Mouse (Mus musculus) liver, embryonic 13.5 days (tissue): ENCODE results near the gene Krt1. TPM values are rescaled to one million over a fixed set of nuclear protein-coding genes. Genes with fewer than 3 reads are reported as not detected.

Experiments used
- ATAC-seq: fragments of 200-750 bp; cut with Nextera tagmentation; 2 replicates; pipeline ENCODE4 v1.8.0; 2017; ENCODE audit warnings: low read depth, mild to moderate bottlenecking, moderate number of reproducible peaks, moderate library complexity
- DNase-seq: peaks from one replicate; pipeline ENCODE4 v3.0.0; 2022
- H3K27ac ChIP-seq: fragments of 300-500 bp; sonication (generic); 2 replicates; pipeline ENCODE4 v1.5.1; 2015; ENCODE audit warnings: moderate library complexity, mild to moderate bottlenecking, inconsistent platforms
- H3K27me3 ChIP-seq: fragments of 300-500 bp; sonication (generic); 2 replicates; pipeline ENCODE4 v1.6.1; 2015; ENCODE audit warnings: mild to moderate bottlenecking, inconsistent platforms
- H3K36me3 ChIP-seq: fragments of 300-500 bp; sonication (generic); 2 replicates; pipeline ENCODE4 v1.6.1; 2015; ENCODE audit warnings: mild to moderate bottlenecking, inconsistent platforms
- H3K4me1 ChIP-seq: fragments of 300-500 bp; sonication (generic); replicated peaks from 2 replicates; pipeline ENCODE4 v1.6.1; 2015; ENCODE audit warnings: inconsistent platforms
- H3K4me2 ChIP-seq: fragments of 300-500 bp; sonication (generic); 2 replicates; pipeline ENCODE4 v1.6.1; 2015; ENCODE audit warnings: inconsistent platforms, mild to moderate bottlenecking, moderate library complexity
- H3K4me3 ChIP-seq: fragments of 300-500 bp; sonication (generic); replicated peaks from 2 replicates; pipeline ENCODE4 v1.5.1; 2015; ENCODE audit warnings: mild to moderate bottlenecking, inconsistent platforms
- H3K9ac ChIP-seq: fragments of 300-500 bp; sonication (generic); 2 replicates; pipeline ENCODE4 v1.6.1; 2015; ENCODE audit warnings: mild to moderate bottlenecking, inconsistent platforms
- H3K9me3 ChIP-seq: fragments of 300-500 bp; sonication (generic); replicated peaks from 2 replicates; pipeline ENCODE4 v1.6.1; 2016; ENCODE audit warnings: inconsistent platforms
- WGBS: fragments of 180-500 bp; shearing (Covaris S2); methylation state at CpG from one replicate; pipeline ENCODE4 v1.1.7; 2015; ENCODE audit not compliant: insufficient replicate concordance; 5-methylcytosine and 5-hydroxymethylcytosine counted together
- microRNA-seq: library from miRNA; unstranded; fragments of <30 nt; microRNA quantifications from one replicate; pipeline ENCODE4, GENCODE M21; 2016
- polyA plus RNA-seq: library from polyadenylated mRNA; unstranded; fragments of >200 nt; fragmentation: Nextera tagmentation; extraction: Ambion mirVana; gene quantifications from 2 replicates; pipeline ENCODE4 v1.2.1, GENCODE M21; 2015

Gene Krt1
- polyA plus RNA-seq, 1 experiment from 2014 or later: not detected

- ATAC-seq (no peak), DNase-seq (no peak)
- Histone ChIP-seq H3K4me2 (no peak overlapping the region), H3K36me3 (no peaks in the 10 kb centered on the region), H3K4me3 (no peak overlapping the region), H3K27ac (no peak overlapping the region), H3K9ac (no peak overlapping the region), H3K9me3 (no peaks in the 10 kb centered on the region), H3K4me1 (no peaks in the 10 kb centered on the region), H3K27me3 (peaks cover 4% of the 10 kb centered on the region; the same call in 1 of the 2 replicates)
- 60% methylated on average over 11 of the region's 11 CpGs for WGBS
Measured at GRCm38 (mm10) chr15:101803052-101803822, 47.4 kb downstream of the Krt1 start.

GRCm38 (mm10) chr15:101802296-101802835 is 48.2 kb downstream of the Krt1 start, which contains the start of gene Krt73:
TSS of gene Krt73 (minus strand) at chr15:101802346.
- no peaks in the 10 kb centered on the region for H3K36me3 ChIP-seq
- H3K4me1 ChIP-seq: no peaks in the 10 kb centered on the region
- DNase-seq (no peak), ATAC-seq (no peak)
- H3K9me3 ChIP-seq: no peaks in the 10 kb centered on the region
- H3K4me2 ChIP-seq: no peak within 1 kb of the TSS
- no peak within 1 kb of the TSS for H3K4me3 ChIP-seq
- H3K27ac ChIP-seq: no peak within 1 kb of the TSS
- 63% methylated on average over 6 of the region's 6 CpGs for WGBS
- H3K9ac ChIP-seq: no peak within 1 kb of the TSS
- H3K27me3 ChIP-seq: peaks cover 4% of the 10 kb centered on the region; the same call in 1 of the 2 replicates

Small RNAs within 50 kb of the gene (microRNA-seq; reads per million reads assigned to microRNA genes)
- not detected for gene Gm44356

Other genes starting within 250 kb of the Krt1 start
- gene Gm5414, start 222.6 kb downstream of the Krt1 start, polyA plus RNA-seq: not detected in 2 replicates
- gene Gm5478, start 203.4 kb downstream of the Krt1 start, polyA plus RNA-seq: not detected in 2 replicates
- gene Krt6b, start 170.5 kb downstream of the Krt1 start, polyA plus RNA-seq: not detected in 2 replicates
- 0.05 and 0.09 TPM in 2 replicates for gene Krt6a, start 156.5 kb downstream of the Krt1 start, polyA plus RNA-seq
- gene Krt5, start 137.9 kb downstream of the Krt1 start, polyA plus RNA-seq: 0.63 and 0.69 TPM in 2 replicates
- not detected in 2 replicates for gene Krt71, start 107.7 kb downstream of the Krt1 start, polyA plus RNA-seq
- not detected in 2 replicates for gene Krt72, start 64.3 kb downstream of the Krt1 start, polyA plus RNA-seq
- gene Krt73, start 48.4 kb downstream of the Krt1 start, polyA plus RNA-seq: not detected in 2 replicates
- gene Krt2, start 32.6 kb downstream of the Krt1 start, polyA plus RNA-seq: not detected in 2 replicates
- gene Krt77, start 18.9 kb upstream of the Krt1 start, polyA plus RNA-seq: not detected in 2 replicates
- gene Krt76, start 42.1 kb upstream of the Krt1 start, polyA plus RNA-seq: not detected in 2 replicates
- gene Krt4, start 73.9 kb upstream of the Krt1 start, polyA plus RNA-seq: 0.15 and 0.32 TPM in 2 replicates
- not detected in 2 replicates for gene Krt79, start 89.5 kb upstream of the Krt1 start, polyA plus RNA-seq
- gene Krt78, start 103.5 kb upstream of the Krt1 start, polyA plus RNA-seq: 0.03 TPM in 1 of 2 replicates, not detected in the other
- gene Krt8, start 153.7 kb upstream of the Krt1 start, polyA plus RNA-seq: 89.5 and 107 TPM in 2 replicates
- gene Krt18, start 177.4 kb upstream of the Krt1 start, polyA plus RNA-seq: 81.8 and 85.0 TPM in 2 replicates
- 67.5 and 79.6 TPM in 2 replicates for gene Eif4b, start 223.0 kb upstream of the Krt1 start, polyA plus RNA-seq
- 4.4 and 5.0 TPM in 2 replicates for gene Tns2, start 249.6 kb upstream of the Krt1 start, polyA plus RNA-seq